Mouse (Mus musculus): ENCODE measurements around the gene Prss12. TPM values are rescaled to one million over a fixed set of nuclear protein-coding genes. Genes with fewer than 3 reads are reported as not detected.
"Not testable (repeated sequence)": the region's sequence is repeated elsewhere in the genome, so short reads cannot be mapped to it uniquely, and the experiment has no call there.

Gene Prss12
- polyA plus RNA-seq, 3 experiments from 2014 or later, result 0.45 to 1.1 (median 0.65) TPM

GRCm38 (mm10) chr3:123481266-123481665, 34.6 kb downstream of the Prss12 start:
- ATAC-seq, result no peak

GRCm38 (mm10) chr3:123491814-123492213, 45.1 kb downstream of the Prss12 start:
- no peak for ATAC-seq

GRCm38 (mm10) chr3:123493163-123493562, 46.5 kb downstream of the Prss12 start:
- ATAC-seq, result no peak

- no peak for ATAC-seq
These were observed 48.4 kb downstream of the Prss12 start for GRCm38 (mm10) chr3:123495088-123495487.

- ATAC-seq, result no peak
These were observed 52.1 kb downstream of the Prss12 start for GRCm38 (mm10) chr3:123498787-123499186.

GRCm38 (mm10) chr3:123501798-123502197, 55.1 kb downstream of the Prss12 start:
- not testable (repeated sequence) for ATAC-seq

- ATAC-seq, result no peak
These were observed 57.2 kb downstream of the Prss12 start for GRCm38 (mm10) chr3:123503943-123504342.

GRCm38 (mm10) chr3:123504783-123505182, 58.1 kb downstream of the Prss12 start:
- no peak for ATAC-seq

GRCm38 (mm10) chr3:123505778-123506667, 59.3 kb downstream of the Prss12 start:
- ATAC-seq, result no peak

GRCm38 (mm10) chr3:123506699-123507662, 60.3 kb downstream of the Prss12 start:
- peak; percentile 19 for ATAC-seq

- no peak for ATAC-seq
These were observed 60.9 kb downstream of the Prss12 start for GRCm38 (mm10) chr3:123507663-123508055.

- ATAC-seq, result peak; percentile 80
These were observed 61.5 kb downstream of the Prss12 start for GRCm38 (mm10) chr3:123508056-123508674.

GRCm38 (mm10) chr3:123508675-123509376, 62.1 kb downstream of the Prss12 start:
- peak; percentile 23 for ATAC-seq

- no peak for ATAC-seq
These were observed 65.1 kb downstream of the Prss12 start for GRCm38 (mm10) chr3:123511818-123512217.

- no peak for ATAC-seq
These were observed 68.2 kb downstream of the Prss12 start for GRCm38 (mm10) chr3:123514886-123515285.

GRCm38 (mm10) chr3:123515600-123516359, 69.1 kb downstream of the Prss12 start:
- peak; percentile 78 for ATAC-seq

- peak; percentile 64 for ATAC-seq
These were observed 70.1 kb downstream of the Prss12 start for GRCm38 (mm10) chr3:123516784-123517183.

GRCm38 (mm10) chr3:123526313-123527067, 79.8 kb downstream of the Prss12 start:
- ATAC-seq, result no peak

- ATAC-seq, result no peak
These were observed 81.2 kb downstream of the Prss12 start for GRCm38 (mm10) chr3:123527806-123528507.

GRCm38 (mm10) chr3:123531124-123531523, 84.4 kb downstream of the Prss12 start:
- ATAC-seq, result no peak
